Mouse (Mus musculus) stomach, postnatal 0 days (tissue): Measurements from ENCODE around the gene Dscam. TPM values are rescaled to one million over a fixed set of nuclear protein-coding genes. Genes with fewer than 3 reads are reported as not detected.

Experiments
- ATAC-seq: fragments of 200-750 bp; cut with Nextera tagmentation; 2 replicates; pipeline ENCODE4 v1.8.0; 2017; ENCODE audit not compliant: low FRiP score, low TSS enrichment
- DNase-seq: peaks from one replicate; pipeline ENCODE4 v3.0.0-alpha.2; 2016; ENCODE audit warnings: low spot score
- H3K27ac ChIP-seq: fragments of 300-500 bp; sonication (generic); replicated peaks from 2 replicates; pipeline ENCODE4 v1.5.1; 2014; ENCODE audit warnings: mild to moderate bottlenecking, control low read depth
- H3K27me3 ChIP-seq: fragments of 300-500 bp; sonication (generic); 2 replicates; pipeline ENCODE4 v1.6.1; 2014; ENCODE audit warnings: low read length; ENCODE audit not compliant: control insufficient read depth, insufficient read depth
- H3K36me3 ChIP-seq: fragments of 300-500 bp; sonication (generic); 2 replicates; pipeline ENCODE4 v1.6.1; 2014; ENCODE audit warnings: low read length, mixed read lengths; ENCODE audit not compliant: control insufficient read depth, insufficient read depth
- H3K4me1 ChIP-seq: fragments of 300-500 bp; sonication (generic); replicated peaks from 2 replicates; pipeline ENCODE4 v1.6.1; 2014; ENCODE audit warnings: antibody characterized with exemption; ENCODE audit not compliant: control insufficient read depth, insufficient read depth
- H3K4me2 ChIP-seq: fragments of 300-500 bp; sonication (generic); replicated peaks from 2 replicates; pipeline ENCODE4 v1.6.1; 2014; ENCODE audit warnings: low read depth, mild to moderate bottlenecking, control low read depth, moderate library complexity
- H3K4me3 ChIP-seq: fragments of 300-500 bp; sonication (generic); 2 replicates; pipeline ENCODE4 v1.5.1; 2014; ENCODE audit warnings: low read depth, low read length, control low read depth
- H3K9ac ChIP-seq: fragments of 300-500 bp; sonication (generic); 2 replicates; pipeline ENCODE4 v1.6.1; 2014; ENCODE audit warnings: mild to moderate bottlenecking, low read length, control low read depth, mixed read lengths
- H3K9me3 ChIP-seq: fragments of 300-500 bp; sonication (generic); 2 replicates; pipeline ENCODE4 v1.6.1; 2016; ENCODE audit warnings: low read length; ENCODE audit not compliant: control insufficient read depth
- CTCF ChIP-seq: IDR thresholded peaks from 2 replicates; pipeline ENCODE4 v1.5.1; 2016; ENCODE audit warnings: antibody characterized with exemption, low read depth, mild to moderate bottlenecking, moderate library complexity
- EP300 ChIP-seq: optimal IDR thresholded peaks from 2 replicates; pipeline ENCODE3; 2016; ENCODE audit warnings: antibody characterized with exemption
- WGBS: fragments of 180-500 bp; shearing (Covaris S2); extraction: QIAGEN DNeasy Blood & Tissue Kit; methylation state at CpG from one replicate; pipeline ENCODE4 v1.1.7; 2014; 5-methylcytosine and 5-hydroxymethylcytosine counted together
- polyA plus RNA-seq: library from polyadenylated mRNA; unstranded; fragments of >200 nt; fragmentation: Nextera tagmentation; extraction: Ambion mirVana; gene quantifications from 2 replicates; pipeline ENCODE4 v1.2.1, GENCODE M21; 2015

Gene Dscam
- polyA plus RNA-seq, 1 experiment from 2014 or later: 0.13 TPM

GRCm38 (mm10) chr16:96630241-96630640 lies 540.3 kb downstream of the Dscam start:
- WGBS: 69% methylated on average over 7 of the region's 7 CpGs
- Histone ChIP-seq H3K4me1 (no peaks in the 10 kb centered on the region), H3K9ac (no peak overlapping the region), H3K4me2 (no peak overlapping the region), H3K36me3 (no peaks in the 10 kb centered on the region), H3K27me3 (no peaks in the 10 kb centered on the region), H3K4me3 (no peak overlapping the region), H3K27ac (no peak overlapping the region), H3K9me3 (no peaks in the 10 kb centered on the region)
- ATAC-seq (no peak), DNase-seq (no peak)
- TF ChIP-seq EP300: no peak
- TF ChIP-seq CTCF: no peak

- Histone ChIP-seq H3K4me2 (no peak overlapping the region), H3K9me3 (no peaks in the 10 kb centered on the region), H3K4me3 (no peak overlapping the region), H3K36me3 (no peaks in the 10 kb centered on the region), H3K4me1 (no peaks in the 10 kb centered on the region), H3K9ac (no peak overlapping the region), H3K27me3 (no peaks in the 10 kb centered on the region), H3K27ac (no peak overlapping the region)
- DNase-seq: no peak
- WGBS: 89% methylated on average over 5 of the region's 5 CpGs
- no peak for TF ChIP-seq CTCF
- TF ChIP-seq EP300: no peak
- ATAC-seq: no peak
These were observed 540.9 kb downstream of the Dscam start for GRCm38 (mm10) chr16:96629623-96630022.

DNA sequence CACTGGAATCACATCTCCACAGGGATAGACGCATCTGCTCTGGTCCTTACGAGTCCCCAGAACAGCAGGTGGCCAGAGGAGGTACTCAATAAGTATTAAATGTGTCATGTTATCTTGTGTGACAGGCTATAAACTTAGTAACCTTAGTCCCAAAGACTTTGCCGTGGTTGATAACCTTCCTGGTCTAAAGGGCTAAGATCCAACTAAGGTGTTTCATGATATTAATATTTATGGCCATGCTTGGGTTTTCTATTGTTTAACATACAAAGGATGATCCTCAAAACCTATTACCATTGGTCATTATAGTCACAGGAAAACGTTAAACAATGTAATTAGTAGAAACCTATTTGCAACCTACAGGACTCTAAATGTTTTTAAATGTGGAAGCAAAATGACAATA lies 545.1 kb downstream of the Dscam start:
- H3K36me3 ChIP-seq: no peaks in the 10 kb centered on the region
- H3K27me3 ChIP-seq: no peaks in the 10 kb centered on the region
- no peak overlapping the region for H3K4me3 ChIP-seq
- H3K4me1 ChIP-seq: no peaks in the 10 kb centered on the region
- ATAC-seq: no peak
- no peak for DNase-seq
- WGBS: 66% methylated on average over 4 of the region's 4 CpGs
- H3K4me2 ChIP-seq: no peak overlapping the region
- no peak overlapping the region for H3K27ac ChIP-seq
- H3K9me3 ChIP-seq: no peaks in the 10 kb centered on the region
- H3K9ac ChIP-seq: no peak overlapping the region
- TF ChIP-seq EP300: no peak
- TF ChIP-seq CTCF: no peak

DNA sequence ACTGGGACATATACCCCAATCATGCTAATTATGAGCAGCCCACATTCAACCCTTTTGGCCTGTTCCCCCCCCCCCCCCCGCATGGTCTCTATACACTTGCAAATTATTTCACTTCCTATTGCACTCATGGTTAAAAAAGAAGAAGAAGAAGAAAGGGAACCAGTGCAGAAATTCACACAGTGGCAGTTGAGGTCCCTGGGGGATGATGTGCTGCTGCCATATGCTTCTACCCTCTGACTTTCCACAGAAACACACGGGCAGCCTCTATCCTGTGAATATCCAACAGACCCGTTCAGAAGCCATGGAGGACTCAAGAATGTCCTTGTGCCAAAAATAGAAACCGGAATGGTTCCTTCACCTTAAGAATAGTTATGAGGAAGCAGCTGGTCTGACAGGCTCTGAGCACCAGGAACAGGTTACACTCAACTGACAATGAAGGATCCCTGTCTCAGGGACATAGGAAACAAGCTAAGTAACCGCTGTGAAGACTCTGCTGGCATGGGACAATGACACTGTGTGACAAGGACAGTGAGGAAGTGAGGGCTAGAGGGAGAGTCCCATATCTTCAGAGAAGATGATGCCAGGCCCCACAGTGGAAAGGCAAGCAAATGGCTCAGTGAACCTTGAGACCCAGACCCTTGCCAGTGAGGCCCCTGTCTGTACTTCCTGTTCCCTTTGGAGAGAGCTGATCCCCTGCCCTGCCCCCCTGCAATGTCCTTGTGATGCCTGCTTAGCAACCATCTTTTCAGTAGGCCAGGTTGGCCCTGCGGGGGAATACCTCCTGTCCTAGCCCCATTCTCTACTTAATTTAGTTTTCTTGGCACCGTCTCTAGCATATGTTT lies 545.8 kb downstream of the Dscam start:
- H3K36me3 ChIP-seq: no peaks in the 10 kb centered on the region
- DNase-seq (no peak), ATAC-seq (no peak)
- no peak overlapping the region for H3K4me2 ChIP-seq
- H3K27me3 ChIP-seq: no peaks in the 10 kb centered on the region
- no peaks in the 10 kb centered on the region for H3K4me1 ChIP-seq
- 69% methylated on average over 7 of the region's 7 CpGs for WGBS
- H3K9me3 ChIP-seq: no peaks in the 10 kb centered on the region
- no peak overlapping the region for H3K9ac ChIP-seq
- no peak overlapping the region for H3K4me3 ChIP-seq
- TF ChIP-seq EP300 (no peak), CTCF (no peak)
- no peak overlapping the region for H3K27ac ChIP-seq

DNA sequence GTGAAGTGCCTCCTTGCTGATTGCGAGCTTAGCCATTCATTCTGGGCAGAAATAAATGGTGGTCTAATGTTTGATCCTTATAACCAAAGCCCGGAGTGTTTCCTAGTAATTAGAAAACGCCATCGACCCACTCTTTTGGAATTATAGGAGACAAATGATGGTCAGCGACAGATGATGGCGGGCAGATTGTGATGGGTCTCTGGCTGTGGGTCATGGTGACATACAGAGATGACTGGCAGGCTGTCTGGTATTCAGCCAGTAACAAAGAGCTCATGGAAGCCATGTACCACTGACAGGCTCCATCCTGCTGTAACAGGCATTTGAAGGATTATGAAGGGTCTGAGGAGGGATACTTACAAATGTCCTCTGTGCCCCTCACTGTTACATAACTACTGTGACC lies 549.7 kb downstream of the Dscam start:
- Histone ChIP-seq H3K27ac (no peak overlapping the region), H3K4me3 (no peak overlapping the region), H3K9ac (no peak overlapping the region), H3K36me3 (no peaks in the 10 kb centered on the region), H3K4me2 (no peak overlapping the region), H3K27me3 (no peaks in the 10 kb centered on the region), H3K9me3 (no peaks in the 10 kb centered on the region), H3K4me1 (no peaks in the 10 kb centered on the region)
- no peak for ATAC-seq
- 85% methylated on average over 6 of the region's 6 CpGs for WGBS
- TF ChIP-seq EP300: no peak
- no peak for TF ChIP-seq CTCF
- DNase-seq: no peak

DNA sequence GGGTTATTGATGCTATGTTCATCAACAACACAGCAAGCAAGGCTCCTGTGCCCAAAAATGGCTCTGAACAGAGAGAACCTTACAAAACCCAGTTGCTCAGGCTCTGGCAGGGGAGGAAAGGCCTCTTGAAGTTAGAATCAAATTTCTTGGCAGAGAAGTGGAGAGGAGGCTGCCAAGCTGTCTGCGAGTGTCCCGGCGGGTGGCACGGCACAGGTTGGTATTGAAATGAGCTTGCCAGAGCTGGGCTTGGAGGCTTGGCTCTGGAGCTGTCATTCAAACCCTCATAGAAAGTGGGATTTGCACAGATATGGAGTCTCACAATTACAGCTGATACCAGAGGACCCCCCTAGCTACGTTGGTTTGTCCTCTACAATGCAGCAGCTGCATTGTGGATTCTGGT lies 550.1 kb downstream of the Dscam start:
- H3K36me3 ChIP-seq: no peaks in the 10 kb centered on the region
- no peak overlapping the region for H3K4me3 ChIP-seq
- WGBS: 72% methylated on average over 5 of the region's 5 CpGs
- no peaks in the 10 kb centered on the region for H3K27me3 ChIP-seq
- no peaks in the 10 kb centered on the region for H3K9me3 ChIP-seq
- DNase-seq: no peak
- ATAC-seq: no peak
- H3K9ac ChIP-seq: no peak overlapping the region
- TF ChIP-seq CTCF (no peak), EP300 (no peak)
- H3K4me1 ChIP-seq: no peaks in the 10 kb centered on the region
- H3K4me2 ChIP-seq: no peak overlapping the region
- no peak overlapping the region for H3K27ac ChIP-seq
